Mouse (Mus musculus) testis, postnatal 14 days (tissue): ENCODE data around the gene Nfia.
A peak's percentile ranks its signal among the peaks of the same experiment; 100 is the strongest.

Experiments
- DNase-seq: peaks from one replicate; pipeline ENCODE4 v3.0.0; 2021; ENCODE audit warnings: low spot score

Nfia gene

DNA sequence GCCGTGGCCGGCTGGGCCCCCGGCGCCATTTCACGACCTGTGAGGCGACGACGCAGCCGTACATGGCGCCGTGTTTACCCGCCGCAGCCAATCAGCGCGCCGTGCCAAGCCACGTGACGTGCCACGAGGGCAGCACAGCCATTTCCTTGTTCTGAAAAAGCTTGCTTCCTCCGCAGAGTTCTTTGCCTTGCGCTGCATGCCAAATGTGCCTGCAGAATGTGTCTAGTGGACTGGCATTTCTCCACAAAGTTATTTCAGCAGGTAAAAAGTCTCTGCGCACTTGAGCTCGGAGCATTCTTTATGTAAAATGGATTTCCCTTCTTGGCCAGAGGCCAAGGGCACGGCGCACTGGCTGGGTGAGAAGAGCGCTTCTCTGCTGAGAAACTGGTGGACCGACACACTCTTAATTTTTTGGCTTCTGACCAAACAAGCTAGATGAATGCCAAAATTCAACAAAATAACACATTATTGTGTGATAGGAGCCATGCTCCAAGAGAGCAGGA, 96.5 kb downstream of the Nfia start:
- DNase-seq: peak; percentile 96

DNA sequence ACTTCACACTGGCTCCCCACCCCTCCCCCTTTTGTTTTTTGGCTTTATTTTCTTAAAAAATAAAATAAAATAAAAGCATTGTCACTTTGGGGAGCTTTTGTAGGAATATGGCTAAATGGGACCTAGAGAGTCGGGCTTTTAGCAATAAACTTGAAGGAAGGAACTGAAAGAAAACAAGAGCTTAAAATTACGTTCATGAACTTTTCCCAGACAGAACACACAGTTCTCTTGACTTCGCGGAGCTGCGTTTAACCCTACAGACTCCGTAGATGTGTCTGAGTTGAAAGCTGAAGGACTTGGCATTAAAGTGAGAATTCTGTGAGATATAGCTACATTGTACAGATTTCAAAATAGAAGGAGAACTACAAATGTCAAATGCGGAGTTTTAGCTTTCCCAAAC, 96.9 kb downstream of the Nfia start:
- DNase-seq: no peak

DNA sequence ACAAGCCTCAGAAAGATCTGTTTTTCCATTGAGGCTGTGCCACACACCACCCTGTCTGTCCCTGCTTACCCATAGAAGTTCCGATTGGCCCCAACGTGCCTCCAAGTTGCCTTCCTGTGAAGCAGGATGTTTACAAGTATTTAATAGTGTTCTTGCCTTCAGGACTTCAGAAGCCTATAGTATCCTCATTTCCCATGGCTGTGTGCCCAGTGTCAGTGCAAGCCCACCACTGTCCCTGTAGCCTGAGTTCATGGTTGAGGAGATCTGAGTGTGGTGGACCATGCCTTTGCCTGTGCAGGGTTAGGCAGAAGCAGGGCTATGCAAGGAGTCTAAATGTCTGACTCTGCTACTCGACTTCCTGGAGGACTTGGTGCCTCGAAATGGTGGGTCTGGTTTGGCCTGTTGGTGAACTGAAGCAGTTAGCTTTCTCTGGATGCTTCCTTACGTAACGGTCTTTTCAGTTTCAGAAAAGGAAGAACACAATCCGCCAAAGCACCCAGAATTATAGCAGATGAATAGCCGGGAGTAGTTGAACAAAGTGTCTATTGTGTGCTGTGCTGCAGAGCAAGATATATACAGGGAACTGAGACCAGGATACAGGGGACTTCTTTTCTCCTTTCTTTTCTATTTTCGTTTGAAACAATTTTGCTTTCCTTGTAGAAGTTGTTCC, 99.4 kb downstream of the Nfia start:
- no peak for DNase-seq

DNA sequence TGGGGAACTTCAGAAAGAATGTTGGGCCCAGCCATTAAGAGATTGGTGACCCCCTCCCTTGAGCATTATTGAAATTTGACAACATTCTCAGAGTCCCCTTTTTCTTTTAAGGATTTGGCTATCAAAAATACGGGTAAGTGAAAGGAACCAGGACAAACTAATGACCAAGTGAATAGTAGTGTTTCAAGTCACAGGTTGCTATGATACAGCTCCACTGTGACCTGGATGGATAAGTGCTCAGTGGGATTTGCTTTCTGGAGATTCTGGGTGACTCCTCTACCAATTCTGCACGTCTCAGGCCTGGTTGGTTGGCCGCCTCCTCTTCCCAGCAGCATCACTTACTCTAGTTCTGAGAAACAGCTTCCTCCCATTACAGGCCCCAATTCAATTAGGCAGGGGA, 102.4 kb downstream of the Nfia start:
- no peak for DNase-seq

DNA sequence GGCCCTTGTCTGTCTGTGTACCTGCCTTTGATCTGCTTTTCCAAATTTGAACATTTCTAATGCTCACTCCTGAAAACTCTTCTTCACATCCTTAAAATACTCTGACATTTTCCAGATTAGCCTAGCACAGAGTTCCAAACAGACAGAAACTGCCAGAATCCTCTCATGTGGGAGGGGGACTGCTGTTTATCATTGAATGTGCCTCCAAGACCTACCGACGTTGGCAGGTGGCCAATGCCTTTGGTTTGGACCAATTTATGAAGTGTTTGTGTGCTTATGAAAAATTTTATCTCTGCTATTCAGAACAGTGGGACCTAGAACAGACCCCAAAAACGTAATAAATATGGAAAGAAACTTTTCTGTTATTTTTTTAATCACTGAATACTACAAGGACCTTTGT, 103.4 kb downstream of the Nfia start:
- peak; percentile 35 for DNase-seq

DNA sequence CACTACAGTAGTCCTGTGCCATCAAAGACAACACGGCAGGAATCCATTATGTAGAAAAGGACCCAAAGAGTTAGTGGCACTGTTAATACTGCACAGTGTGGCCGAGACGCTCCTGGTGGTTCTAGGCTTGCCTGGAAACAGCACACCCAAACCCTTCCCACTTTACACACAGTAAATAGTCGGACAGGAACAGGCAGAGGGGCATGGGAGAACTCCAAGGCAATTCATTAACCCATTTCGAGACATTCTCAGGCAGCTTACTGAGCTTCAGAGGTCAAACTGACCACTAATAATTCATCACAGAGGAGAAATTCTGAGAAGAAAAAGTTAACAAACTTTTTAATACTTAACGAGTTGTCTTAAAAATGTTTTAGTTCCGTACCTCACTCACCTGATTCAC, 107.2 kb downstream of the Nfia start:
- DNase-seq: no peak

DNA sequence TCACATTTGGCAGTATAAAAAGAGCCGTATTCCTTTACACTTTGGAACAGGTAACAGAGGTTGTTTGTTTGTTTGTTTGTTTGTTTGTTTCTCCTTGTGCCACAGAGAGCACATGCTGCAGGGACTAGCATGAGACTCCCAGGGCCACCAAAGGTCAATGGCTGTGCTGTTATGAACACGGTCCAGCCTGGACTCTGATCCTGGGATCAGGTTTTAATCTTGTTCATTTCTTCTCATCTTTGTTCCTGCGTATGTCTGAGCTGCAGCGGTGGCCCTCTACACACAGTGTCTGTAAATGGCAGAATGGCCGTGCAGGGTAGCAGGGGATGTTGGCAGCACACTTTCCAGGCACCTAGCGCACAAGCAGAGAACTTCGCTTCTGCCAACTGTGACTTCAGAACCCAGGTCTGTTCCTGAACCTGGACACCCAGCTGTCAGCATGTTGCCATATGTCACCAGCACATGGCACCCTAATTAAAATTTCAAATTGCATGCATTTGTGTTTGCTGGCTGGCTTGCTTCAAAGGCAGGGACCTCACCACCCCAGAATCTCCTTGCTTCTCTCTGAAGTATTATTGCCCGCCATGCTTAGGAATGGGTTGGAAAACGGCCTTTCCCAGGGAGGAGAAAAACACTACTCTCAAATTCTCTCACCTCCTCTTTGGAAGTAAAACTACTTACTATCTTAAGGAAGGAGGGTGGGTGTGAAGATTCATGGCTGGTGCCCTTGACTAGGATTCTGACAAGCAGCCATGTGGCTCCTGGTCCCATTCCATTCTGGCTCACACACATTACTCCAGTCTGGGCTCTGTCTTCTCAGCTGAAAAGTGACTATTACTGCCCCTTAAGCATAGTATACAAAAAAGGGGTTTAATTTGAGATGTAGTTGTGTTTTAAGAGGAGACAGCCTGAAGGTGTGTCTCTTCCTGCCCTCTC, 107.9 kb downstream of the Nfia start:
- DNase-seq: no peak

DNA sequence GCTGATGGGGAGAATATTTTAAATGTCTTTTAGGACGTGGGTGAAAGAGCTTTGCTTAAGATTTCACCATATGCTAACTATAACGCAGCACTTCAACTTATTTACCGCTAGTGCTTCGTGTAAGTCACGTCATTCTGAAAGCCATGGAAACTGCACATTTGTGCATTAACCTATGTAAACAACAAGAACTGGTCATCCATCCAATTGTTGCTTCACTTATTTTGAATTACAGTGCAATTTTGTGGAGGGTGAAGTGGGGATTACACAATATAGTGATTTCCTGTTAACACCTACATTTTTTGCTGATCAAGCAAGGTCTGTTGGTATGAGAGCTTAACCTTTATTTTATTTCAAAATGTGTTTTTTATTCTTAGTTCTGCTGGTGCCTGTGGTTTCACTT, 113.0 kb downstream of the Nfia start:
- no peak for DNase-seq

DNA sequence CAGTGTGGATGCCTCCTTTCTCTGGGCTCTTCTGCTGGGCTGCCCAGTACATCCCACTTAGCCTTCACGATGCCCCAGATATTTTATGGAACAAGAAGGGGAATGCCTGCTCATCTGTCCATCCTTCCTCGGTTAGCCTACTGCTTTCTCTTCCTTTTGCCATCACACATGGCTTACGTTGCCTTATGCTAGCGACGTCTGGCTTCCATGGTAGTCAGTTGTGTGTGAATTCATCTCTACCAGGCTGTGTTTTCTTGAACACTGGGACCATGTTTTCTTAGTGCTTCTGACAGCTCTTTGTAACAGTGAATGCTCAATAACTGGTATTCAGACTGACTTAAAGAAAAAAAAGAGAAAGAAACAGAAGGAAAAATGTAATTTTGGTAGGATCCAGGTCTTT, 113.7 kb downstream of the Nfia start:
- no peak for DNase-seq

DNA sequence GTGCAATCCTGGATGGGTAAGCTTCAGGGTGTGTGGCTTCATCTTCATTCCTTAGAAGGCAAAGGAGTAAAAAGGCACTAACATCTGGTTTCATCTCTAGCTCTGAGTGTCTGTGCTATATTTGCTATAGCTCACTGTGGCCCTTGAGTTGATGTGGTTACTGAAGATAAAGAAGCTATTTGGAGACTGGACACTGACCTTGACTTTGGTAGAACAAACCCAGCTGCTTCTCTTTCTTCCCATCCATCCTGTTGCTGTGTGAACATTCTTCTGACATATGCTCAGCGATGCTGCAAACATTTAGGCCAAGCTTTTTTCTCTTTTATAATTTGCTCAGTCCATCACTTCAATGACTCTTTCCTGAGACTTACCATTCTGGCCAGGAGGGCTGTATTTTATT, 114.7 kb downstream of the Nfia start:
- no peak for DNase-seq

DNA sequence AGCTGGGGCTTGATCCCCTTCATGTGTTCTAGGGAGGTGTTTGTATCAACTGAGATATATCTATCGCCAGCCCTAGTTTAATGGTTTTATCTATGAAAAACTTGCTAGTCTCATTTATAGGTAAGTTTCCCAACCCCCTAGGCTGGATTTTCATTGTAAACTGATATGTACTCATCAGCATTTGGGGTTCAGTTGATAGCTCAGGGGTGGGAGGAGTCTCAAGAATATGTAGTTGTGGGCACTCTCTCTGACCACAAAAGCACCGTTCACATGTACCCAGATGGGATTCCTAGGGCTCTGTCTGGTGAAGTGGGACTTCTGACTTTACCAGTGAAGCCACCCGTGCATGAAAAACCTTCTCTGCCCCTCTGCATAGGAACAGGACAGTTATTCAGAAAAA, 118.5 kb downstream of the Nfia start:
- no peak for DNase-seq

DNA sequence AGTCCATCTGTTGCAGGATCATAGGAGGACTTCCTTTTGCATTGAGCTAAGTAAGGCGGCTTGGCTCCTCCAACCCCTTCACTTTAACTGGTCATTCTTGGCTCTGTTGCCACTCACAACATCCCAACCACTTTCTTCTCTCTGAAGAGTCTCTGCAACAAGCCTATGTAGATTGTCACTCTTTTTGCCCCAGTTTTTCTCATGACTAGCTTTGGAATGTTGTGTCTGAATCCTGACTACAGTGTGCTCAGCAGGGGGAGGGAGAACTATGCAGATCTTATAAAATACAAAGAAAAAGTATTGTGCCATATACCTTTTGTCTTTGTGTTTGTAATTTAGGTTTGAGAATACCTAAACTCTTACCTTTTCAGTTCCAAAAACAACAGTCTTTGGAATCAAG, 119.1 kb downstream of the Nfia start:
- DNase-seq: no peak

DNA sequence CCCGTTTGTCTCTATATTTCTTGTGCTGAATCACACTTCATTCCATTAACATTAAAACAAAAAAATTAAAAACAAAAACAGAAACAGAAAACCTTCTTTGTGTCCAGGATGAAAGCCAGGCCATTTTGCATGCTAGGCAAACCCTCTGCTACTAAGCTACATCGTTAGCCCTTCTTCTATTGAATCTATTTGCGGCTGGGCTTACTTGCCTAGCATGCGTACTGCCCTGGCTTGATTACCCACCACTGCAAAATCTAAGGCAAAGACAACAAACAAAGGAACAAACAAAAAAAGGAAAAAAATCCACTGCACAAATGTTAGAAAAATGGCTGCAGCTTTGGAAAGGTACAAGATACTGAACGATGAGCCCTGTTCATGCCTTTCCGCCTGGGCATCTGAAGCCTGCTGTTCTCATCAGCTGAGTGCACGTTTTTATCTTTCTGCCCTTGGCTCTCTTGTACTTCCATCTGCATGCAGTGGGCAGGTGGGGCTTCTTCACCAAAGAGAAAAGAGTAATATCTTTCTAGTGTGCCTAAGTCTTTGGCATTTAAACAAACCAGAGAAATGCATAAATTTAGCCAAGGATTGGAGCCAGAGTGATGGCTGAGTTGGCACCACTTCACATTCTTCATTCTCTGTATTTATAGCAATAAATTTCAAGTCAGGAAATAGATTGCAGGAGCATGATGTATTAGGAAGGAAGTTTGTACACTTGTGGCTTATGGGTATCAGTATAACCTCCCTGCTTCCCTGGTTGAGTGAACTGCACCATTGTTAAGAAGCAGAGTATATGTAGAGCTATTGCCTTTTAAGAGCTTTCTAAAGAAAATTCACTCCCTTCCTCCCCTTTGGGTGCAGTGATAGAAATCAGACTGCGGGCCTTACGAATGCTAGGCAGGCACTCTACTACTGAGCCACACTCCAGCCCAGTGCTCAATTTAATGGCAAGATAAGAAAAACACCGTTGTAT, 121.7 kb downstream of the Nfia start:
- DNase-seq: no peak

DNA sequence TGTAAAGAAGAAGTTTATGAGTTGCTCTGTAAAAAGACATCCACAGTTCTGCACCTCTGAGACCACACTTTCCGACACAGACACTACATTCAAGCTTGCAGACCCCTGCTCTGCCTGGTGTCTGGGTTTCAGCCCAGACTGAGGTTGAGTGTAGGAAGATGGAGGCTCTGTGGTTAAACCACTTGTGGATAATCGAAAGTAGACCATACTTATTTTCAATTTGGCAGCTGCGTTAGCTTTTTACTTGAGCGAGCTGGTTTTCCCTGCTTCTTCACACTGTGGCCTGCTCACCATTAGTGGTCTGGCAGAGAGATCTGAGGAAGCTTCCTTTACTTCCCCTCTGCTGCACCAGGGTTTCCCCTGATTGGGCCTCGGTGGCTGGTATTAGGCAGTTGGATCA, 123.4 kb downstream of the Nfia start:
- no peak for DNase-seq

DNA sequence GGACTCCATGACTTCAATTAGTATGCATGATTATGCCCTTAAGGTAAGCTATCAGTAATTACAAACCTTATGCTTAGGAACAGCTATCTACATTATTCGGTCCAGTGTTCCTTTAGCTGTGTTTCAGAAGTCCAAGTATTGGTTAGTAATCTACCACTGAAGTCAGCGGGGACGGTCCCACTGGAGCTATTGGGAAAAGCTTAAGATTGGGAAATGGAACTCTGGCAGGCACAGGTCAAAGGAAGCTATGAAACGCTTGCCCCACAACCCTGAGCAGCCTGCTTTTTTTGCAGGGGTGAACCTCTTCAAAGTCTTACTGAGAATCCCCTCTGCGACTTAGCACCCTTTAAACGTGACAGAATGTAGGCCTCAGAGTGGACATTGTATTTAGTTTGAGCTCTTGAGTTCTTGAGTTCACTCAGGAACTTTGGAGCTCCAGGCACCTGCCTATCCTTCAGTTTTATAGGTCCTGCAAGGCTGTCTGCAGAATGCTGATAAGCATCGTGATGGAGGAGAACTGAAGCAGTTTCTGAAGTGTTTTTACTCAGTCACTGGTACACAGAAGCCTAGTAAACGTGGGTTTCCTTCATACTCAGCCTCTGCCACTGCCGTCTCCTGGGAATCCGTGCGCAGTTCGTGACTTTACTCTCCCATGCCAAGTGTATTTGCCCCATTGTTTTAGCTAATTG, 127.9 kb downstream of the Nfia start:
- no peak for DNase-seq

DNA sequence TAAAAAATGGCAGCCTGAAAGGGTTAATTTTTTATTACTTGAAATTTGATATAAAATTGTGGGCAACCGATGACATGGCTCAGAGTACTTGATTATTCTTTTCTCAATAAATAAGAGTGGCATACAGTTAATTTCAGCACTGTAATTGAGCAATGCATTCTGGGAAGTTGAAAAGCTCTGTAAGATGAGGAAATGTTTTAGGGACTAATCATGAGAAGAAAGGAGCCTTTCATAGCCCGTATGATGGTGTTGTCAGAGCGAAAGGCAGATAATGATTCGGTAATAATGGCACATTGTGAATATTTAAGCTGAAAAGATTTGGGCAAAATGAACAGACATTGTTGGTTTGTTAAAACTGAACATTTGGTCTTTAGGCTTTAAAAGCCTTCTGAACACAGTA, 133.3 kb downstream of the Nfia start:
- no peak for DNase-seq

DNA sequence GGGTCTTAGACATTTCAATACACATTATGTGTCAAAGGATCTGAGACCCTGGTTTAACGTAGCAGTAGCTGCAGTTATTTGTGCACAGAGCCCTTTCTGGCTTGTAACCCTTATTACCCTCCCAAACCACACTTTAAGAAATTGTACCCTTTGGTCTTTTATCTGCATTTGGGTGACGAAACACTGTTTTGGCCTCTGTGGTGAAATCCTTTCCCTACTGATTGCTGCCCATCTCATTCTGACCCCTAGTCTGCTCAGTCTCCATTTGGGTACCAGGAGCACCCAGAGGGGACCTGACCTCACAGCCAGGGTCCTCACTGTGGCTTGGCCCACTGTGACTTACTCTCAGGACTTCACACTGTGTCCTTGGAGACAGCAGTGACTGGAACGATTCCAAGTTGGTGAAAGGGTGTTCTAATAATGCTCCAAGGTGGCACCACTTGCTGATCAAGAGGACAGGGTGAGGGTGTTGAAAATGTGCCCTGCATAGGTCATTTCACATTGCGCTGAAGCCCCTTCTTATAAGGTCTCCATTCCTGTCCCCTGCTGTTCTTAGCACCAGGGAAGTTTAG, 136.1 kb downstream of the Nfia start:
- DNase-seq: no peak

DNA sequence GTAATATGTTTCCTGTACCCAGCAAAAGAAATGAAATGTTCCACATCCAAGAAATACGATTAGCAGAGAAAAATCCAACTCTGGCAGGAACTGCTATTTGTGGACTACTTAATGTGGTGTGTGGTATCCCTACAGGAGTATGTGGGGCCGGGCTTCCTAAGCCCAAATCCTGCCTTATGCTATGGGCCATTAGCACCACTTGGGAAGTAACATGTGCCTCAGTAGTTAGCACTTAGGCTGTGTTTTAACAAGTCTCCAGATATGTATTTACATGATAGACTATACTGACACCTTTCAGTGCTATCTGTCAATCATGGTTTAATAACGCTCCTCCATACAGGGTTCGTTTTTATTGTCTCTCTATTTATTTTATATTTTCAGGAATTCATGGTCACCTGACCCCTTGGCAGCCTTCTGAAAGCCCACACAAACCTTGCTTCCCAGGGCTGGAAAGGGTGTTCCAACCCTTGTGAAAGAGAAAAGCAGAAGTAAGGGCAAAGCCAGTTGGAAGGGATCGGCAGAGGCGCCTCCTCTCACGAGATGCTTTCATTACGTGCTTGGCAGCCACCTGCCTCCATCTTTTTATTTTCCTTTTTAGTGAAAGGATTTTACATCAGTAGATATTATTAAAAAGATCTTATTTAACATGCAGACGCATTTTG, 137.7 kb downstream of the Nfia start:
- DNase-seq: no peak

DNA sequence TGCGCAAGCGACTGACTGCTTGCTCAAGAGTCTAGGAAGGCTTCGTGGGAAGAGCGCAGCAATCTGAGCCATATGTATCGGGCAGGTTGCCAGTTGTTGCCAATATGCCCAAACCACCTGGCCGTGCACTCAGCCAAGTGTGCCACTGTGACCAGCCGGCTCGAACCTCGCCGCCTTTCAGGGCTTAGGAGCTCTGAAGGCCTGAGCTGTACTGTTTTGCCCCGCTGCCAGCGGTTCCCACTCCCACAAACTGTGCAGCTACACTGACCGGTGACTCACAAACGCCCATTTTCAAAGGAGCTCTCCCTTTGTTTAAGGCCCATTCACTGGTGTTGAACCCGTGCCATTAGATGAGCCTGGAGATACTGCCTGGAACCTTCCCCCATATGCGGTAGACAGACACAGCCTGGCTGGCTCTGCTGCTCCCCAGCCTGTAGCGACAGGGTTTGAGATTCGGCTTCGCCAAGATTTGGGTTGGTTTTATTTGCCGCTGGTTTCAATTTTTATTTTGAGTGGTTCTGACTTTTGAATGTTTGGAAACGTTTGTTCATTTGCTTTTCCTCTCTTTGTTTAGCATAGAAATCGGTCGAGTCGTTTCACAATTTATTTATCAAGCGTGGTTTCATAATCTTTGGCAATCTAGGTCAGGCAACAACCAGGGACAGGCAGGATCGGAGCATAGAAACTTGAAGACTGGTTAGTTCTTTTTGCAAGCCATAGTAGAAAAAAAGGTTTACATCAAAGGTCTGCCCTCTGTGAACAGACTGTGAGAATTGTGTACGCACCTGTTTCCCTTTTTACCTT, 138.4 kb downstream of the Nfia start:
- DNase-seq: peak; percentile 39

DNA sequence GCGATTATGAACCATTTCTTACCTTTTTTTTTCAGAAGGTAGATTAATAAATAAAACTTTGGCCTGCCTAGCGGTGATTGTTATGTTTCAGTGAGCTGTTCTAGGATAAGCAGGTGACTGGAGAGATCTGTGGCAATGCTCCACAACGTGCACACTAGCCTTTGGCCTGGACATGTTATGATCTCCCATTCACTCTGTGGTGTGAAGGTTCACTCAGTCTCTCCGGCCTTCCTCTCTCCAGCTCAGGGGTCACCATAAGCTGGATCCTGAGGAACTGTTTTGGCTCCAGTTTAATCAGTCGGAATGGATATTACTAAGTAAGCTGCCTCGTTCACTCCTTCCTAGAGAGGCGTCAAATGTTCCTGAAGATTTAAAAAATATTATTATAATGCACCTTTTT, 139.2 kb downstream of the Nfia start:
- no peak for DNase-seq
